Mouse (Mus musculus) myocyte (in vitro differentiated cells): Measurements from ENCODE around the gene Get4.

ENCODE experiments used
- CEBPB ChIP-seq: IDR thresholded peaks from 2 replicates; pipeline ENCODE4 v1.6.1; 2011; ENCODE audit warnings: mild to moderate bottlenecking, moderate library complexity; ENCODE audit not compliant: poor library complexity, insufficient read depth, severe bottlenecking
- E2F4 ChIP-seq: IDR thresholded peaks from one replicate; pipeline ENCODE4 v1.6.1; 2011; ENCODE audit warnings: mild to moderate bottlenecking, control low read depth, moderate library complexity; ENCODE audit not compliant: insufficient read depth
- POLR2A ChIP-seq: IDR thresholded peaks from one replicate; pipeline ENCODE4 v1.6.1; 2011; ENCODE audit warnings: low read depth, mild to moderate bottlenecking, control low read depth, moderate library complexity; ENCODE audit not compliant: insufficient read length
- POLR2AphosphoS2 ChIP-seq: IDR thresholded peaks from one replicate; pipeline ENCODE4 v1.6.1; 2011; ENCODE audit warnings: low read depth, control low read depth; ENCODE audit not compliant: insufficient read length
- USF1 ChIP-seq: IDR thresholded peaks from one replicate; pipeline ENCODE4 v1.6.1; 2011; ENCODE audit warnings: low read depth, mild to moderate bottlenecking, control low read depth, moderate library complexity

DNA sequence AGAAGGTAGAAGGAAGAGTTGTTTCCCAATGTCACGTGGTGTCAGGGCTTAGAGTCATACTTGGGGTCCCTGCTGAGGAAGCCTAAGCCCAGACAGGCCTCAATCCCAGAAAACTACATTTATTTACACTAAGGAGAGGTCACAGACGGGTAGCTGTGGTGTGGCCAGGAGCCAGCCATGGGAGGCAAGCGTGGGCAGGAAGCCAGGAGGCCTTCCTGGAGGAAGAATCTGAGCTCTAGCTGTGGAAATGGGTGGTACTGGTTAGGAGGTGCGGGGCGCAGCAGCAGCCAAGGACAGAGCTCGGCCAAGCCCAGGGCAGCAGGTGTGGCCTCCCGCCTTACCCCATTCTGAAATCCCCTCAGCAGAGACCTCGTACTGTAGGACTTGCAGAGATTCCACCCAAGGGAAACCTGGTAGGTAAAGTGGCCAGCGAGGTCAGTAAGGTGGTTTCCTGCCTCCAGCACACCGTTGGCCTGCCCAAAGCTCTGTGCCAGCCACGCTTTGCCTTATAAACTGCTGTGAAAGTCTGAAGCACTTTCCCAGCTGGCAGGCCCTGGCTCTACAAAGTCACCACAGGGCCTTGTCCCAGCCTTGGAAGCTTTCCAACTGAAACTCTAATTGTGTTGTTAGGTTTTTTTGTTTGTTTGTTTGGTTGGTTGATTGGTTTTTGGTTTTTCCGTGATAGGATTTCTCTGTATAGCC is 63.0 kb downstream of the Get4 start:
- TF ChIP-seq POLR2A: no peak
- TF ChIP-seq E2F4: no peak
- TF ChIP-seq POLR2AphosphoS2: no peak
- TF ChIP-seq USF1: no peak
- TF ChIP-seq CEBPB: no peak
